Mouse (Mus musculus): ENCODE measurements around the gene Afap1l2. TPM values are rescaled to one million over a fixed set of nuclear protein-coding genes. Genes with fewer than 3 reads are reported as not detected.
A peak's percentile ranks its signal among the peaks of the same experiment; 100 is the strongest.

Gene Afap1l2
- polyA plus RNA-seq (2015; fragmentation: Nextera tagmentation; extraction: Ambion mirVana), result 5.6 and 6.9 TPM in 2 replicates

GRCm38 (mm10) chr19:57007781-57008710, at the start of gene Afap1l2:
Afap1l2 (minus strand) TSS chr19:57008228.
- H3K27ac ChIP-seq, result no peak within 1 kb of the TSS
- H3K4me3 ChIP-seq, result peak within 1 kb of the TSS; percentile 61
- peak; percentile 54 for ATAC-seq (ENCODE audit: low FRiP score, low read depth)
- H3K9ac ChIP-seq, result peak within 1 kb of the TSS; percentile 74
- H3K36me3 ChIP-seq, result no peaks in the 10 kb centered on the region
- 3% methylated on average over 68 of the region's 68 CpGs for WGBS
- peaks cover 51% of the 10 kb centered on the region for H3K4me1 ChIP-seq
- peak within 1 kb of the TSS; percentile 98 for H3K4me2 ChIP-seq (replicated peaks)
- no peaks in the 10 kb centered on the region for H3K9me3 ChIP-seq
- H3K27me3 ChIP-seq, result peaks cover 31% of the 10 kb centered on the region

DNA sequence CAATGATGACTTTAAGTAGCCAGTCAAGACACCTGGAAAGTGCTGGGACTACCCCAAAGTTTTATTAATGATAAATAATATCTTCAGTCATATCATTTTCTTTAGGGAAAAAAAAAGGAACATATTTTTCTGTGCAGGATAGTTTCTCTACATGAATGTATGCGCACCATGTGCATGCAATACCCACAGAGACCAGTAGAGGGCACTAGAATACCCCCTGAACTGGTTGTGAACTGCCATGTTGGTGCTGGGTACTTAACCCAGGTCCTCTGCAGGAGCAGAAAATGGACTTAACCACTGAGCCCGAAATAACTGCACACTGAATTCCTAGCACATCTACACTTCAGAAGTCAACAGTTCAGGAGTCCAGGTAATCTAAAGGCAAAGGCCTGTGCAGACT, 49.5 kb upstream of the Afap1l2 start:
- no peak for ATAC-seq (ENCODE audit: low FRiP score, low read depth)
- H3K4me3 ChIP-seq, result no peak overlapping the region
- H3K9me3 ChIP-seq, result peaks cover 6% of the 10 kb centered on the region
- peaks cover 9% of the 10 kb centered on the region for H3K36me3 ChIP-seq
- 0 out of 2 replicates have a peak, but pooled peaks cover 6% of the 10 kb centered on the region for H3K4me1 ChIP-seq
- no peaks in the 10 kb centered on the region for H3K27me3 ChIP-seq
- H3K4me2 ChIP-seq (replicated peaks), result no peak overlapping the region
- H3K27ac ChIP-seq, result no peak overlapping the region
- 99% methylated on average over 2 of the region's 2 CpGs for WGBS
- no peak overlapping the region for H3K9ac ChIP-seq

- no peak overlapping the region for H3K27ac ChIP-seq
- H3K36me3 ChIP-seq, result peaks cover 9% of the 10 kb centered on the region
- no peaks in the 10 kb centered on the region for H3K27me3 ChIP-seq
- H3K9me3 ChIP-seq, result peaks cover 6% of the 10 kb centered on the region
- ATAC-seq (ENCODE audit: low FRiP score, low read depth), result no peak
- 0 out of 2 replicates have a peak, but pooled peaks cover 6% of the 10 kb centered on the region for H3K4me1 ChIP-seq
- no peak overlapping the region for H3K9ac ChIP-seq
- 85% methylated on average over 16 of the region's 16 CpGs for WGBS
- H3K4me2 ChIP-seq (replicated peaks), result no peak overlapping the region
- H3K4me3 ChIP-seq, result no peak overlapping the region
These were observed 47.4 kb upstream of the Afap1l2 start for GRCm38 (mm10) chr19:57055215-57056120.

- 62% methylated on average over 8 of the region's 8 CpGs for WGBS
These were observed 44.9 kb upstream of the Afap1l2 start for GRCm38 (mm10) chr19:57052959-57053358.

GRCm38 (mm10) chr19:57052016-57052415, 44.0 kb upstream of the Afap1l2 start:
- WGBS, result 87% methylated on average over 7 of the region's 7 CpGs

More at GRCm38 (mm10) chr19:57052959-57053358, 44.9 kb upstream of the Afap1l2 start:
- Histone ChIP-seq H3K9me3 (peaks cover 5% of the 10 kb centered on the region), H3K36me3 (peaks cover 5% of the 10 kb centered on the region), H3K4me2 (replicated peaks) (no peak overlapping the region), H3K4me3 (no peak overlapping the region), H3K4me1 (0 out of 2 replicates have a peak, but pooled peaks cover 4% of the 10 kb centered on the region), H3K27ac (no peak overlapping the region), H3K9ac (no peak overlapping the region), H3K27me3 (no peaks in the 10 kb centered on the region)
- no peak for ATAC-seq (ENCODE audit: low FRiP score, low read depth)

DNA sequence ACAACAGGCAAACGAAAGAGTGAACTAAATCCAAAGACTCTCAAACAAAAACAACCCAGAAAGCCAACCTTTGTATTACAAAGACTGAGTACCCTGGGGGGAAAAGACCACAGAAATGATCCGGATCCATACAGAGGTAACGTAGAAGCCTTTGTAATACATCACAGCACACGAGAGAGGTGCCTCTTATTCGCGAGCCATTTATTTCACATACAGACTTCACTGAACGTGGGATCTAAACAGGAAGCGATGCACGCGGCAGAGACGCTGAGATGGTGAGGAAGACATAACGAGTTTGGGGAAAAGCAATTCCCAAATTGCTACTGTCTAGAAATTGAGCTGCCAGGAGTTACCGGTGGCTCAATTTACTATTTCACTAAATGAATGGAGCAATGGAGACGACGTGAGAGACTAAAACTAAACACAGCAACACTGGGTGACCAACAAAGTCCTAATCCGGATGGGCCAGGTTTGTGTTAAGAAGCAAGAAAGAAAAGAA, 41.6 kb upstream of the Afap1l2 start:
- no peaks in the 10 kb centered on the region for H3K36me3 ChIP-seq
- ATAC-seq (ENCODE audit: low FRiP score, low read depth), result no peak
- H3K4me1 ChIP-seq, result 0 out of 2 replicates have a peak, but pooled peaks cover 4% of the 10 kb centered on the region
- H3K9me3 ChIP-seq, result no peaks in the 10 kb centered on the region
- 69% methylated on average over 16 of the region's 16 CpGs for WGBS
- H3K27ac ChIP-seq, result no peak overlapping the region
- H3K27me3 ChIP-seq, result no peaks in the 10 kb centered on the region
- no peak overlapping the region for H3K4me3 ChIP-seq
- H3K9ac ChIP-seq, result no peak overlapping the region
- no peak overlapping the region for H3K4me2 ChIP-seq (replicated peaks)

More at GRCm38 (mm10) chr19:57052016-57052415, 44.0 kb upstream of the Afap1l2 start:
- Histone ChIP-seq H3K4me1 (0 out of 2 replicates have a peak, but pooled peaks cover 4% of the 10 kb centered on the region), H3K27me3 (no peaks in the 10 kb centered on the region), H3K4me2 (replicated peaks) (no peak overlapping the region), H3K27ac (no peak overlapping the region), H3K4me3 (no peak overlapping the region), H3K9ac (no peak overlapping the region), H3K9me3 (no peaks in the 10 kb centered on the region), H3K36me3 (no peaks in the 10 kb centered on the region)
- ATAC-seq (ENCODE audit: low FRiP score, low read depth), result no peak

DNA sequence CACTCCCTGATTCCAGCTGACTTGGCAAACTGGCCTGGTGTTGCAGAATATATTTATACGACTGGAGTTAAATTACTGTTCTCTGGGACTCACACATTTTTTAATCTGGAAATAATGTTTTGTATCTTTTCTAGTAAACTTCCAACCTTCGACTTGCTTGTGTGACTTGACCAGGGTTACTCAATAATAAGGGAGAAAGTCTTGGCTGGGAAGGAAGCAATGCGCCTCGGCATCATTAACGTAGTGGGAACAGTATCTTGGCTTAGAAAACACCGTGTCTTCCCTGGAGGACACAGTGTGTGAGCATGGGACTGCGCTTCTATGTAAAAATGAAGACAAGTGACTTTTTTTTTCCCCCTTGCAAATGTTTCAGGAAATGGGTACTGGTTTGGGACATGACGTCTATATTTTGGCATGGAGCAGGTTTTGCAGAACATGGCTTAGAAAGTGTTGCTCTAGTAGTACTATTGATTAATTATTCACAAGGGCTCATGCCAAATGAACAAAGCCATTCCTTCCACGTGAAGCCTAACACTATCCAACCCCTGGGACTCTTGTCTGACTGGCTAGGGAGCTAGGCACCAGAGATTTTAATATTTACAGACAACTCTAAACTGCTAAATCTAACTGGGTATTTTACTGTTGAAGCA, 39.8 kb upstream of the Afap1l2 start:
- no peak overlapping the region for H3K4me3 ChIP-seq
- no peak overlapping the region for H3K9ac ChIP-seq
- no peak for ATAC-seq (ENCODE audit: low FRiP score, low read depth)
- H3K4me1 ChIP-seq, result 0 out of 2 replicates have a peak, but pooled peaks cover 4% of the 10 kb centered on the region
- H3K4me2 ChIP-seq (replicated peaks), result no peak overlapping the region
- H3K27me3 ChIP-seq, result no peaks in the 10 kb centered on the region
- H3K27ac ChIP-seq, result no peak overlapping the region
- peaks cover 7% of the 10 kb centered on the region; the same call in 1 of the 2 replicates for H3K36me3 ChIP-seq
- H3K9me3 ChIP-seq, result no peaks in the 10 kb centered on the region
- WGBS, result 77% methylated on average over 9 of the region's 9 CpGs

DNA sequence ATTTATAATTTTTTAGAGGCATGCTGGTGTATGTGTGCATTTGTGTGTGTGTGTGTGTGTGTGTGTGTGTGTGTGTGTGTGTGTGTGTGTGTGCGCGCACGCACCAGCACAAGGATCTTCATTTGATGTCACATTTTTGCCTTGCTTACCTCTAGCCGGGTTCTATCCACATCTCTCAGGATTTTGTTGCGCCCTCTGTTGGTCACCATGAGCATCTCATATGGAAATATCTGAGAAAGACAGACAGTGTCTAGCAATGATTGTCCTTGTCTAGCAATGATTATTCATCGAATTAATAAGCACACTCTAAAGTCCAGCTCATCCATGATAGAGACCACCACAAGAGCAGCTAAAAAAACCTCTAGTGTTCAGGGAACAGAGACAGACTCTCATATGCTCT, 31.2 kb upstream of the Afap1l2 start:
- Histone ChIP-seq H3K27ac (no peak overlapping the region), H3K4me2 (replicated peaks) (no peak overlapping the region), H3K4me1 (no peaks in the 10 kb centered on the region), H3K9ac (no peak overlapping the region), H3K4me3 (no peak overlapping the region), H3K27me3 (no peaks in the 10 kb centered on the region), H3K36me3 (peaks cover 34% of the 10 kb centered on the region), H3K9me3 (no peaks in the 10 kb centered on the region)
- WGBS, result 72% methylated on average over 6 of the region's 6 CpGs
- ATAC-seq (ENCODE audit: low FRiP score, low read depth), result no peak

DNA sequence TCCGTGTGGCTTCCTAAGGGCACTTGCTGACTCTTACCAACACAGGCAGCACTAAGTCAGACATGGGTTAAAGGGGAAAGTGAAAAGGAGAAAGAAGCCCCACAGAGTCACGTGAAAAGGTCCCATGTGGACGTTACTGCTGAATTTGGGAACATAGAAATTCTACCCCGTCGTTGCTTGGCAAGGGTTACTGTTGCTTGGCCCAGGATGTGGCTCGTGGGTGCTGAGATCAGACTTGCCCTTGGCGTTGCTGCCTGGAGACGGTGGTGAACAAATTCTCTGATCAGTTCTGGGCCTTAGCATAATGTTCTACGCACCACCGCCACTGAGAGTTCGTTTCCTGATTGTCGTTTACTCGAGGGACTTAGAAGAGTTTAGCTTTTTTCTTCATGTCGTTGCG, 28.8 kb upstream of the Afap1l2 start:
- H3K4me3 ChIP-seq, result no peak overlapping the region
- no peaks in the 10 kb centered on the region for H3K27me3 ChIP-seq
- no peak overlapping the region for H3K9ac ChIP-seq
- 82% methylated on average over 15 of the region's 15 CpGs for WGBS
- H3K4me2 ChIP-seq (replicated peaks), result no peak overlapping the region
- H3K9me3 ChIP-seq, result no peaks in the 10 kb centered on the region
- no peak overlapping the region for H3K27ac ChIP-seq
- ATAC-seq (ENCODE audit: low FRiP score, low read depth), result no peak
- H3K4me1 ChIP-seq, result no peaks in the 10 kb centered on the region
- peaks cover 20% of the 10 kb centered on the region for H3K36me3 ChIP-seq

DNA sequence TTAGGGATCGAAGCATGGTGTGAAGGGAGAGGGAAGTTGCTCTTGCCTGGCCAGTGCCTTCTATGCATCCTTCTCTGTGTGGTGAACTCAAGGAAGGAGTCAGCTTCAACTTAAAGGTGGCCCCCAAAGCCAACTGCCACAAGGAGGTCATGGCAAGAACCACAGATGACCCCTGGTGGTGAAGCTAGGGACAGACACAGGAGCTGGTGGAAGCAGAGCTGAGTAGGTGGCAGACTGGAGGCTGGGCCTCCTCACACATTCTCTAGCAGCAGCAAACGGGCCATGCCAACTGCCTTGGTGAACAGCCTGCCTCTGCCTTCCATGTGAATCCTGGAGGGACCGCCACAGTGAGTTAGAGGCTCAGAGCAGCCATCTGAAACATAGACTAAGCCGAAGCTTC, 23.6 kb upstream of the Afap1l2 start:
- Histone ChIP-seq H3K9ac (no peak overlapping the region), H3K4me1 (no peaks in the 10 kb centered on the region), H3K4me2 (replicated peaks) (no peak overlapping the region), H3K36me3 (peaks cover 5% of the 10 kb centered on the region), H3K4me3 (no peak overlapping the region), H3K9me3 (peaks cover 4% of the 10 kb centered on the region), H3K27me3 (no peaks in the 10 kb centered on the region), H3K27ac (no peak overlapping the region)
- WGBS, result 70% methylated on average over 4 of the region's 4 CpGs
- ATAC-seq (ENCODE audit: low FRiP score, low read depth), result no peak

- ATAC-seq (ENCODE audit: low FRiP score, low read depth), result no peak
- 95% methylated on average over 6 of the region's 6 CpGs for WGBS
- peaks cover 7% of the 10 kb centered on the region for H3K9me3 ChIP-seq
These were observed 21.4 kb upstream of the Afap1l2 start for GRCm38 (mm10) chr19:57029461-57029860.

More at GRCm38 (mm10) chr19:57029461-57029860, 21.4 kb upstream of the Afap1l2 start:
- no peak overlapping the region for H3K9ac ChIP-seq
- no peak overlapping the region for H3K27ac ChIP-seq
- H3K4me1 ChIP-seq, result no peaks in the 10 kb centered on the region
- no peaks in the 10 kb centered on the region for H3K27me3 ChIP-seq
- H3K4me3 ChIP-seq, result no peak overlapping the region
- no peak overlapping the region for H3K4me2 ChIP-seq (replicated peaks)
- H3K36me3 ChIP-seq, result no peaks in the 10 kb centered on the region
